ENCODE assay signal across 17 mouse cellular contexts in the genomic region with DNA sequence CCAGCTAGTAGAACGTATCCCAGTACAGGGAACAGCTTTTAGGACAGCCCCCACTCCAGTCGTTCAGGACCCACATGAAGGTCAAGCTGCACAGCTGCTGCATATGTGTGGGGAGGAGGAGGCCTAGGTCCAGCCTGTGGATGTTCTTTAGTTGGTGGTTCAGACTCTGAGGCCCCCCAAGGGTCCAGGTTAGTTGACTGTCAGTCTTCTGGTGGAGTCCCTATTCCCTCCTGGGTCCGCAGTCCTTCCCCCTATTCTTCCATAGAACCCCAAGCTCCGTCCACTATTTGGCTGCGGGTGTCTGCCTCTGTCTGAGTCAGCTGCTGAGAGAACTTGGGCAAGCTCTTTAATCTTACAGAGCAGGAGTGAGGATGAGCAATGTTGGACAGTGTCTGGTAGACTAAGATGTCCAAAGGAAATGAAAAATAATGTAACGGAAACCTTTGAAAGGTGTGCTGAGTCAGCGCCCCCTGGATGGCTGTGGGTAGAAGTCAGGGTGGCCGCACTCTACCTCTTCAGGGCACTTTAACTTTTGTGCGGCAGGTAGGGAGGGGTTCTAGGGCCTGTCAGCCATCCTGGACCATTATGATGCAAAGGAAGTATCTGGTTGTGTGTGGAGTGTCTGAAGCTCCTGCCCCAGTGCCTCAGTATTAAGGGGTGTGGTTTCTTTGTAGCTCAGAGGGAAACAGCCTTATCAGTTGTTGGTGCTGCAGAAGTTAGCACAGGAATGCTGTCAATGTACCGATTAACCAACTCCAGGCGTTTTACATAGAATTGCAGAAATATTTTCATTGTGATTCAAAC. TPM values are rescaled to one million over a fixed set of nuclear protein-coding genes. Genes with fewer than 3 reads are reported as not detected.
DNase-seq lines count a peak whose midpoint lies in the region; ATAC-seq lines count a peak whose summit lies in the region.
"Had no signal": no experiment of that assay in that cellular context is flagged by ENCODE, and none has a peak within 500 bp of the region (broad histone marks: within the 10 kb centered on the region; RNA-seq: fewer than 3 reads in every experiment).

No protein-coding gene starts in this region.

- DNase-seq in spleen, postnatal 10 days (ENCODE audit: low spot score in 2 of 2), result peak; percentile 72 to 73
- no peak for DNase-seq in spleen, adult 18-20 months
- DNase-seq in WW6 (ENCODE audit: low read depth, low spot score) (peak; percentile 64), liver (peak; percentile 62)
- peak; percentile 58 to 78 for DNase-seq in spleen, postnatal 4 days (ENCODE audit: low spot score in 2 of 2)
- DNase-seq in urinary bladder, postnatal 36 days (ENCODE audit: low spot score in 2 of 2), result no peak
- no peak for DNase-seq in midbrain, embryonic 11.5 days (ENCODE audit: low spot score, missing footprints)
- DNase-seq in ovary, postnatal 36 days (ENCODE audit: low spot score), result no peak
- DNase-seq: adrenal gland, postnatal 25 days; cerebellum, adult 11 months; gastrocnemius, postnatal 14 days; retina, postnatal 1 day had no signal

- ATAC-seq in midbrain, embryonic 11.5 days (ENCODE audit: low FRiP score), result no peak
- ATAC-seq: forebrain, embryonic 14.5 days; midbrain, embryonic 15.5 days had no signal

- H3K36me3 ChIP-seq in midbrain, embryonic 11.5 days (ENCODE audit: control insufficient read depth, insufficient read depth, low read length), result no peaks in the 10 kb centered on the region
- H3K36me3 ChIP-seq: midbrain, embryonic 15.5 days had no signal

- no peak overlapping the region for H3K9ac ChIP-seq in midbrain, embryonic 11.5 days (ENCODE audit: low read length)
- H3K9ac ChIP-seq: embryonic facial prominence, embryonic 13.5 days; hindbrain, embryonic 14.5 days; midbrain, embryonic 15.5 days; neural tube, embryonic 12.5 days had no signal

- H3K4me3 ChIP-seq in midbrain, embryonic 11.5 days (ENCODE audit: low read depth, low read length), result no peak overlapping the region
- H3K4me3 ChIP-seq: embryonic facial prominence, embryonic 13.5 days; midbrain, embryonic 15.5 days; neural tube, embryonic 12.5 days had no signal

- no peaks in the 10 kb centered on the region for H3K4me1 ChIP-seq in midbrain, embryonic 11.5 days (ENCODE audit: control insufficient read depth, insufficient read depth, low read length)
- H3K4me1 ChIP-seq: midbrain, embryonic 15.5 days; neural tube, embryonic 12.5 days had no signal

- no peak overlapping the region for H3K27ac ChIP-seq in midbrain, embryonic 11.5 days (ENCODE audit: low read depth, low read length)
- H3K27ac ChIP-seq: embryonic facial prominence, embryonic 13.5 days; hindbrain, embryonic 14.5 days; midbrain, embryonic 15.5 days; neural tube, embryonic 12.5 days had no signal

- H3K9me3 ChIP-seq in midbrain, embryonic 11.5 days (ENCODE audit: control insufficient read depth, low read length), result no peaks in the 10 kb centered on the region
- H3K9me3 ChIP-seq: embryonic facial prominence, embryonic 13.5 days; midbrain, embryonic 15.5 days; neural tube, embryonic 12.5 days had no signal

- no peaks in the 10 kb centered on the region for H3K27me3 ChIP-seq in midbrain, embryonic 11.5 days (ENCODE audit: control insufficient read depth, insufficient read depth, low read length)
- H3K27me3 ChIP-seq: embryonic facial prominence, embryonic 13.5 days; midbrain, embryonic 15.5 days; neural tube, embryonic 12.5 days had no signal

- 77% methylated on average over 11 of the region's 11 CpGs for WGBS in midbrain, embryonic 11.5 days

- no peak overlapping the region for H3K4me2 ChIP-seq in midbrain, embryonic 11.5 days
- H3K4me2 ChIP-seq: embryonic facial prominence, embryonic 13.5 days; hindbrain, embryonic 14.5 days; midbrain, embryonic 15.5 days; neural tube, embryonic 12.5 days had no signal

RNA-seq across cellular contexts. Expression of a gene that starts 12.3 kb away (rescaled TPM):
- 20.3 and 20.5 TPM in 2 replicates for polyA plus RNA-seq in midbrain, embryonic 11.5 days (2014; fragmentation: Nextera tagmentation; extraction: Ambion mirVana)

RNA-seq across cellular contexts. Expression of a gene that starts 38.8 kb away (rescaled TPM):
- polyA plus RNA-seq in midbrain, embryonic 11.5 days (2014; fragmentation: Nextera tagmentation; extraction: Ambion mirVana), result 7.4 and 8.0 TPM in 2 replicates

Comparison
In these comparisons a context has a peak if more than half of its experiments do, and no peak if none do; other contexts are left out.
1. DNase-seq: peak in spleen, postnatal 10 days (2 of 2), WW6 (single experiment), liver (single experiment) and spleen, postnatal 4 days (2 of 2); none in spleen, adult 18-20 months (0 of 2), urinary bladder, postnatal 36 days (0 of 2), midbrain, embryonic 11.5 days (single experiment) and ovary, postnatal 36 days (single experiment).